Mouse (Mus musculus): Measurements from ENCODE around the gene 1810037I17Rik.
"Not testable (repeated sequence)": the region's sequence is repeated elsewhere in the genome, so short reads cannot be mapped to it uniquely, and the experiment has no call there.

Gene 1810037I17Rik

GRCm38 (mm10) chr3:122937176-122937575 is 13.2 kb downstream of the 1810037I17Rik start:
- DNase-seq = not testable (repeated sequence)

- no peak for DNase-seq
These were observed 15.2 kb downstream of the 1810037I17Rik start for GRCm38 (mm10) chr3:122939215-122939614.

DNA sequence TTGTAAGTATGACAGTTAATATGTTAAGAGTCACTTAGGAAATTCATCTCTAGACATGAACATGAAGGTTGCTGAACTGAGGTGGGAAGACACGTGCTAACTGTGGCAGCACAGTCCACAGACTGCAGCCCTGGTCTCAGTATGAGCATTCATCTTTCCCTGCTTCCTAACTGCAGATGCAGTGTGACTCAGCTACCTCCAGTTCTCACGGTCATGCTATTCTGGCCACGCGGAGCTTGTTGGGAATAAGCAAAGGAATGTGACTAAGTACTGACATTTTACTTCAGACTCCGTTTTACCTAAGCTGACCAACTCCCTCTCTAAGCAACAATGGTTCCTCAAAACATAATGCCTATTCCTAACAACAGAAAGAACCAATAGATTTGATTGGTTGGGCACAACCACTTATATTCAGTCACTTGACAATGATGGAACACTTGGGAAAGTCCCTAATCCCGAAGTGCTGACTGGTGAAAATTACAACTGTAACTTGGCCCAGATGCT is 19.4 kb downstream of the 1810037I17Rik start:
- DNase-seq = no peak

DNA sequence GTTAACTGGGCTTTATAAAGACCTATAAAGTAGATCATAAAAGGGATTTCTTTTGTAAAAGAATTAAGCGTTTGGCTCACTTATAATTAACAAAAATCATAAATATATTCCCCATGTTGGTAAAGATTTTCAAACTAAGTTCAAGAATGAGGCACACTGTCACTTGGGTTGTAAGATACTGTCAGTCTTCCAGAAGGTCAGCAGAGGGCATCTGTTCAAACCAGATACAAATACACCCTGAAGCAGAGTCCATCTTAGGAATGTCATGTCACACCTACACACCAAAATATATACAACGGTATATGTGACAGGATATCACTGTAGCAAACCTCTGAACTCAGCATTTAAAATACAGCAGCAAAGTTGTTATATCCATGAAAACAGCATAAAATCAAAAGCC is 26.1 kb downstream of the 1810037I17Rik start:
- DNase-seq = no peak

DNA sequence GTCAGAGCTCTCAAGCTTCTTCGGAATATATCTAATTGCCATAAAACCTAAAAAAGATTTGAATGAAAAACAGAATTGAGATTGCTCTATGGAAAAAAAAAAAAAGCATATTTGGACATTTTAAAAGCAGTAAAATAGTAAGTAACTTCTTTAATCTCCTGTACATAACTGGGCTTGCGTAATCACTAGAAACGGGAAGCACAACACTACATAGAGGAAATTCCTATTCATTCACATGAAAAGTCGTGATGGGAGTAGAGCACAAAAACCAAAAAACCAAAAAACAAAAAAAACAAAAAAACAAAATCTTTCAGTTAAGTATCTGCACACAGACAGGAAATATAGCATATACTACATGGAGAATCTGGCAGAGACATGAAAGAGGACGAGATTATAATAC is 40.3 kb downstream of the 1810037I17Rik start:
- DNase-seq = no peak

DNA sequence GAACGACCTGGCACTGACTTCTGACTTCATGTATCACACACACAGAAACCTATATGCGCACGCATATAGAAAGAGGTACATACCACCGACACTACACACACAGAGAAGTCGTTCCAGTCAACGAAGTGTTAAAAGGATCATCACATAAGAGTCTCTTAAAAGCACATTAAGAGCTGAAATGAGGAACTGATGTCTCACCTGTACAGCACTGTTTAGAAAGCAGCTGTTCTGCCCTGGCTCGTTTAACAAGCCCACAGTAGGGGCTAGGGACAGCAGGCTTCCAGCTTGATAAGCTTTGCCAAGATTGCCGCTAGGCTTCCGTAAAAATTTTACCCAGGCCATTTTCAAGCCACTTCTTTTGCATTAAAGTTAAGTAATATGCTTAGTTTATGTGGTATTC is 44.4 kb downstream of the 1810037I17Rik start:
- no peak for DNase-seq

GRCm38 (mm10) chr3:122972126-122972822 is 48.3 kb downstream of the 1810037I17Rik start:
- no peak for DNase-seq

- no peak for DNase-seq
These were observed 50.8 kb downstream of the 1810037I17Rik start for GRCm38 (mm10) chr3:122974833-122975232.

DNA sequence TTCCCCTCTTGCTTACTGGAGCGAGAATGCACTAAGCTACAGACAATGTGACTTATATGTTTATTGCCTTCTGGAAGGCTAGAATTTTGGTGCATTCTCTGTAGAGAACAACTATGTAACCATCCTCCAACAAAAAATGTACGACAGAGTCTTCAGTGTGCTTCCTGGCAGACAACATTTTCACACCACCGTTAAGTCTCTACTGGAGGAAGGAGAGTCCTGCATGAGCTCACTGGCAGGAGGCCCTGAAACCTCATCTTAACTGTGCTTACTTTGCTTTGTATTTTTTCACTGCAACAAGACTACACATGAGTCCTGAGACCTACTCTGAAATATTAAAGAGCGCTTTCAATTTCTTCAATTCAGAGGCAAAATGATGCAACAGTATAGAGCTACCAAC is 51.4 kb downstream of the 1810037I17Rik start:
- DNase-seq = no peak
